Mouse (Mus musculus) thymus, postnatal 0 days (tissue): ENCODE results near the gene Slc2a10. TPM values are rescaled to one million over a fixed set of nuclear protein-coding genes. Genes with fewer than 3 reads are reported as not detected.
"Not testable (repeated sequence)": the region's sequence is repeated elsewhere in the genome, so short reads cannot be mapped to it uniquely, and the experiment has no call there.

Experiments used
- DNase-seq: peaks from one replicate; pipeline ENCODE4 v3.0.0-alpha.2; 2015; ENCODE audit warnings: low spot score
- polyA plus RNA-seq: library from polyadenylated mRNA; unstranded; fragments of >200 nt; fragmentation: Nextera tagmentation; extraction: Ambion mirVana; gene quantifications from 2 replicates; pipeline ENCODE4 v1.2.1, GENCODE M21; 2015

Slc2a10 gene
- polyA plus RNA-seq, 1 experiment from 2014 or later = 0.38 TPM

- DNase-seq = no peak
Observed at GRCm38 (mm10) chr2:165498816-165499215, 4.8 kb upstream of the Slc2a10 start.

GRCm38 (mm10) chr2:165509686-165510085 lies 6.1 kb downstream of the Slc2a10 start:
- peak; percentile 64 for DNase-seq

DNA sequence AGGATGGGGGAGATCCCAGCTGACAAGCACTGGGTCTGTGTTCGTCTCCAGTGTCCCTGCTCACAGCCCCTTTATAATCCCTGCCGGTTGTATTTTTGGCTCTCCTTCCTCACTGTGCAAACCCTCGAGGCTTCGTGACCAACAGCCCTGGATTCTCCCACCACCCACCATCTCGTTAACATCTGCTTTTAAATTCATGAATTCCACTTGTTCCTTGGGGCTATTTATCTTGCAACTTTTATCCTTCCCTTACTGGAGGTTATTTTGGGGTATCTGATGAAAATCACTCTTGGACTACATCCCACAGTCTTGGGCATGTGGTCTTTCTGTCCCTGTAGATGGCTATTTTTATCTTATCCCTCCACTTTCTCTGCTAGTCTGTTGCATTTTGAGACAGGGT lies 6.9 kb downstream of the Slc2a10 start:
- no peak for DNase-seq

DNA sequence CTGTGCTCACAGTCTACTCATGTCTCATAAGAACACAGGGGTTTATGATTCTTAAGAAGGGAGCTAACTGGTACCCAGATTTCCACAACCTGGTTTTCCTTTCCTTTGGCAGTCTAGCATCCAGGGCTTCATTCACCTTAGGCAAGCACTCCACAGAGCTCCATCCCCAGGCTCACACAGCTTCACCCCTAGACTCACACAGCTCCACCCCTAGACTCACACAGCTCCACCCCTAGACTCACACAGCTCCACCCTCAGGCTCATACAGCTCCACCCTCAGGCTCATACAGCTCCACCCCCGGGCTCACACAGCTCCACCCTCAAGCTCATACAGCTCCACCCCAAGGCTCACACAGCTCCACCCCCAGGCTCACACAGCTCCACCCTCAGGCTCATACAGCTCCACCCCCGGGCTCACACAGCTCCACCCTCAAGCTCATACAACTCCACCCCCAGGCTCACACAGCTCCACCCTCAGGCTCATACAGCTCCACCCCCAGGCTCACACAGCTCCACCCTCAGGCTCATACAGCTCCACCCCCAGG lies 7.4 kb downstream of the Slc2a10 start:
- not testable (repeated sequence) for DNase-seq

DNA sequence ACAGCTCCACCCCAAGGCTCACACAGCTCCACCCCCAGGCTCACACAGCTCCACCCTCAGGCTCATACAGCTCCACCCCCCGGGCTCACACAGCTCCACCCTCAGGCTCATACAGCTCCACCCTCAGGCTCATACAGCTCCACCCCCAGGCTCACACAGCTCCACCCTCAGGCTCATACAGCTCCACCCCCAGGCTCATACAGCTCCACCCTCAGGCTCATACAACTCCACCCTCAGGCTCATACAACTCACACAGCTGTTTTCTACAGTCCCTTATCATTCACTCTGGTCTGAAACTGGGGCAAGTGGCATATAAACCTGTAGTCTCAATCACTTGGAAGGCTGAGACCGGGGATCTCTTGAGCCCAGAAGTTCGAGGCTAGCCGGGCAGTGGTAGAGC lies 7.9 kb downstream of the Slc2a10 start:
- not testable (repeated sequence) for DNase-seq

DNA sequence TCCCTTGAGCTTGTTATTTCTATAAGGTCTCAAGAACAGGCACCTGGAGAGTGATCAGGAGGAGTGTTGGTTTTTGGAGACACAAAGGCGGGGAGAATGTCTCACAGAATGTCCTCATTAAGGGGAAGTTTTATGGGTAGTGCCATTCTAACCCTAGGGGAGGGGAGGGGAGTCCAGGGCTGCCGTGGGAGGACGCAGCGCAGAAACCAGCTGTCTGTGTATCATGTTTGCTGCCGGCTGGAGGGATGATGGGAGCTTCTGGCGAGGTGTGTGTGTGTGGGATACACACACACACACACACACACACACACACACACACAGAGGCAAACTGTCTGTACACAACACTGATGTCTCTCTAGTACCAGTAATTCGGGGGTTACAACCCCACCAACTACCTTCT lies 8.8 kb downstream of the Slc2a10 start:
- DNase-seq = no peak

DNA sequence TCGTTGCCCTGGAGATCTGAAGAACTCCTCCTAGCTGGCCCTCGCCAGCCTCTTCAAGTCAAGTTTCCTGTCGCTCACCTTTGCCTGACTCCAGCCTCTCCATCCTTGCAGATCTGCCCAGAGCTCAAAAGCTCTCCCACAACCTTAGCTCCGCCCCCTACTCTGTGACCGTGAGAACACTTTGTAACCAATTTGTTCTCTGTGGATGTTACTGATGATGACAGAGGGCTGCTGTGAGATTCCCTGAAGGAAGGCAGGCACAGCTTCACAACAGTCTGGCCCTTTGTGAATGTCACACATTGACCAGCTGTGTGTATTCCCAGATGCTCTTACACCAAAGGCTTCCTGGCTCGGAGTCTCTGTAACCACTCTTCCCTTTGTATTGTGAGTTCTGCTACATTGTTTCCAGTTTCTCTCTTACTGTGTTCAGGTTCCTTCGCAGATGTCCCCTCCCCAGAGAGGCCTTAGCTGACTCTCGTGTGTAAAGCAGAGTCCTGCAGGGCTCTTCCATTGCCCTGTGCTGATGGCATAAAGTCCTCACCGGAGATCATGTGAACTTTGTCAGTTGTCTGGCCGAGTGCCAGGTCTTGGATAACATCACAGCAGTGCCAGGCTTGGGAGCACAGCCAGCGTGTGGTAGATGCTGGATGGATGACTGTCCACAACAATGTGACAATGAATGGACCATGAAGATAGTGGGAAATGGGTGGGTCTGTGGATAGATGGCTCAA lies 9.4 kb downstream of the Slc2a10 start:
- DNase-seq = no peak

- DNase-seq = no peak
Observed at GRCm38 (mm10) chr2:165515178-165515728, 11.7 kb downstream of the Slc2a10 start.

DNA sequence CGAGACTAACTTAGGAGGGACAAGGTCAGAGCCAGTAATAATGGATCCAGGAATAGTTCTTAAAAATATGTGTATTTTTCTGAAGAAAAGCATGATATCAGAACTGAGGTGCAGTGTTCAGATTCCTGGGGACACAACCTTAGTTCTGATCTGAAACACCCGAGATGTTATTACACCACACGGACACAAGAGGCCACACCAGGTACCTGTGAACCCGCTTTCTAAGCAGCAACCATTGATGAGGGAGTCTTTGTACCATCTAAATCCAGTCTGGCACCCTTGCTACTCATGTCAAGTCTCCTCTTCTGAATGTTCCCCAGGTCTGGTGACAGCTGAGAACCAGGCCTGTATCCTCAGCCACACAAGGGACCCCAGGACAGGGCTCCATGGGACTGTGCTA lies 22.0 kb downstream of the Slc2a10 start:
- no peak for DNase-seq

GRCm38 (mm10) chr2:165529106-165529505 lies 25.5 kb downstream of the Slc2a10 start:
- peak; percentile 62 for DNase-seq

- no peak for DNase-seq
Observed at GRCm38 (mm10) chr2:165533789-165534188, 30.2 kb downstream of the Slc2a10 start.

GRCm38 (mm10) chr2:165540975-165541374 lies 37.4 kb downstream of the Slc2a10 start:
- DNase-seq = no peak

DNA sequence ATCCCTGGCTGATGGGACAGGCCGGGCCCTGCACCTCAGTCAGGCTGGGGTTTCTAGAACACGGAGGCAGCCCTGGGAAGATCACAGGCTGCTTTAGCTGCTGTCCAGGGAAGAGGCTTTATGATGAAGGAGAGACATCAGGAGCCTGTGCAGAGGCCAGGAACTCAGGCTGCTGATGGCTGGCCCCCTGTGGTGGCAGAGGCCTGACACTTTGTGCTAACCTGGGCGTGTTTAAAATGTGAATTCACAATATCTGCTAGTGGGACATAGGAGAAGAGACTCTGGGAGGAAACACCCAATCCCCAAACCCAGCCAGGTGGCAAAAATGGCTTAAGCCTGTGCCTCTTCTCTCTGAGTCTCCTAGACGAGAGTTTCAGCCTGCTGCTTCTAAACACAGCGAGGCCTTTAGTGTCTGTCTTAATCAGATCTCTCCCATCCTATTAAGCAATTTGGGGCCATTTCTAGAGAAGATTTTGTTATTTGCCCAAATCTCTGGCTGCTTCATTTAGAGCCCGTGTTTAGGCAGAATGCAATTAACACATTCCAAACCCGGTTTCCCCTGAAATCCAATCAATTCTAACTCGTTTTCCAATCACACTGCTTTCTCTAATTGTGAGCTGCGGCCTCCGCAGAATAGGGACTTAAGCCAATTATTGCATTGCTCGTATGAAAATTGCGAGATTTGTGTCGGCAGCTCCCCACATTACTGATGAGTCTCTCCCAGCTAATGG lies 39.5 kb downstream of the Slc2a10 start:
- DNase-seq = no peak

GRCm38 (mm10) chr2:165543670-165544016 lies 40.1 kb downstream of the Slc2a10 start:
- no peak for DNase-seq

DNA sequence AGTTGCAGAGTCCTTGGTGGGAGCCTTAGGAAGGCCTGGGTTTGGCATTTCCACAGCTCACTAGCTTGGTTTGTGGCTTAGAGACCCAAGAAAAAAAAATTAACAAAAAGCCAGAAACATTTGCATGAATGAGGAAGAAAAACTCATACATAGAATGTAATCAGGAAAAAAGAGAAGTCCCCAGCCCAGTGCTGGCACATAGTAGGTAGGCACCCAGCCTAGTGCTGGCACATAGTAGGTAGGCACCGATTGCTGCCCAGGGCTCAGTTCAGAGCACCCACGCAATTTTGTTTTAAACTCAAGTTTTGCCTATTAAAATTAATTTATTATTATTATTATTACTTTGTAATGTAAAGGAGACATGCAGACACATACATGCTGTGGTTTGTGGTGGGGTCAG lies 42.1 kb downstream of the Slc2a10 start:
- no peak for DNase-seq

- DNase-seq = no peak
Observed at GRCm38 (mm10) chr2:165546341-165546740, 42.8 kb downstream of the Slc2a10 start.

GRCm38 (mm10) chr2:165547410-165547809 lies 43.8 kb downstream of the Slc2a10 start:
- peak; percentile 41 for DNase-seq

- no peak for DNase-seq
Observed at GRCm38 (mm10) chr2:165548627-165549026, 45.0 kb downstream of the Slc2a10 start.

DNA sequence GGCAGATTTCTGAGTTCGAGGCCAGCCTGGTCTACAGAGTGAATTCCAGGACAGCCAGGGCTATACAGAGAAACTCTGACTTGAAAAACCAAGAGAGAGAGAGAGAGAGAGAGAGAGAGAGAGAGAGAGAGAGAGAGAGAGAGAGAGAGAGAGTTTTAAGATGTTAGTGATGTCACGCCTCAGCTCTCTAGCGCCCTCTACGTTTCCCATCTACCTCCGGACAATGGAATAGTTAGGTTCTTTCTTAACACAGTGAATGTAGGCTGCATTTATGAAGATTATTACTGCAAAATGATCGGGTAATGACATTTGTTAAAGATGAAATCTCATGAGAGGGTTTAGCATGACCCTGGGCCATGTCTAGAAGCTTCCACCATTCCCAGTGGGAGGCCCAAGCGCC lies 46.8 kb downstream of the Slc2a10 start:
- not testable (repeated sequence) for DNase-seq

- no peak for DNase-seq
Observed at GRCm38 (mm10) chr2:165554066-165554465, 50.5 kb downstream of the Slc2a10 start.

GRCm38 (mm10) chr2:165557278-165557677 lies 53.7 kb downstream of the Slc2a10 start:
- DNase-seq = no peak

DNA sequence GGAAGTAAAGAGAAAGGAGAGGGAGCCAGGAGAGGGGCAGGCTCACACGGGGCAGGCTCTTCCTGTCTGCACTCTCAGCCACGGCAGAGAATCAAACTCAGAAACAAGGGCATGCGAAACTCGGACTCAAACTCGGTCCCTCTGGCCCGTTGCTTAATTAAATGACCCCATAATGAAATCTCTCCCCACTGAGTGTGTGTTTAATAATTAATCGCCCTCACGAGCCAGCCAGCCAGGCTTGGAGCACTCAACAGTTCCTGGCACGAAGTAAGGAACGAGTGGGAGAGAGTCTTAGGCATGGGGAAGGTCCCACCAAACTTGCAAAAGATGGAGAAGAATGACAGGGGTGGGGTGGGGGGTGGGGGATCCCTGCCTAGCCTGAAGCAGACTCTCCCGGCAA lies 55.3 kb downstream of the Slc2a10 start:
- no peak for DNase-seq
